Mouse (Mus musculus) heart, embryonic 13.5 days (tissue): ENCODE measurements around the gene Bik. TPM values are rescaled to one million over a fixed set of nuclear protein-coding genes. Genes with fewer than 3 reads are reported as not detected.

ENCODE experiments used
- ATAC-seq: fragments of 200-750 bp; cut with Nextera tagmentation; 2 replicates; pipeline ENCODE4 v1.8.0; 2017; ENCODE audit warnings: moderate TSS enrichment; ENCODE audit not compliant: insufficient number of reproducible peaks, low FRiP score, low TSS enrichment; ENCODE audit errors: extremely low read depth
- H3K27ac ChIP-seq: fragments of 300-500 bp; sonication (generic); replicated peaks from 2 replicates; pipeline ENCODE4 v1.5.1; 2015; ENCODE audit warnings: moderate library complexity, mild to moderate bottlenecking, inconsistent platforms
- H3K27me3 ChIP-seq: fragments of 300-500 bp; sonication (generic); replicated peaks from 2 replicates; pipeline ENCODE4 v1.6.1; 2015; ENCODE audit warnings: mild to moderate bottlenecking, inconsistent platforms
- H3K36me3 ChIP-seq: fragments of 300-500 bp; sonication (generic); 2 replicates; pipeline ENCODE4 v1.6.1; 2015; ENCODE audit warnings: mild to moderate bottlenecking, inconsistent platforms
- H3K4me1 ChIP-seq: fragments of 300-500 bp; sonication (generic); 2 replicates; pipeline ENCODE4 v1.6.1; 2015; ENCODE audit warnings: inconsistent platforms
- H3K4me2 ChIP-seq: fragments of 300-500 bp; sonication (generic); 2 replicates; pipeline ENCODE4 v1.6.1; 2015; ENCODE audit warnings: inconsistent platforms, mild to moderate bottlenecking, moderate library complexity
- H3K4me3 ChIP-seq: fragments of 300-500 bp; sonication (generic); 2 replicates; pipeline ENCODE4 v1.5.1; 2015; ENCODE audit warnings: moderate library complexity, mild to moderate bottlenecking, inconsistent platforms
- H3K9ac ChIP-seq: fragments of 300-500 bp; sonication (generic); 2 replicates; pipeline ENCODE4 v1.6.1; 2015; ENCODE audit warnings: inconsistent platforms, mild to moderate bottlenecking, moderate library complexity
- H3K9me3 ChIP-seq: fragments of 300-500 bp; sonication (generic); 2 replicates; pipeline ENCODE4 v1.6.1; 2016; ENCODE audit warnings: inconsistent platforms
- WGBS: fragments of 180-500 bp; shearing (Covaris S2); methylation state at CpG from one replicate; pipeline ENCODE4 v1.1.7; 2015; ENCODE audit warnings: mixed read lengths; 5-methylcytosine and 5-hydroxymethylcytosine counted together
- polyA plus RNA-seq: library from polyadenylated mRNA; unstranded; fragments of >200 nt; fragmentation: Nextera tagmentation; extraction: Ambion mirVana; gene quantifications from 2 replicates; pipeline ENCODE4 v1.2.1, GENCODE M21; 2015

The Bik gene
- polyA plus RNA-seq, 1 experiment from 2014 or later, result 31.2 TPM

- no peak for ATAC-seq
- Histone ChIP-seq H3K9me3 (no peaks in the 10 kb centered on the region), H3K9ac (no peak overlapping the region), H3K4me3 (no peak overlapping the region), H3K36me3 (peaks cover 24% of the 10 kb centered on the region), H3K4me2 (no peak overlapping the region), H3K4me1 (peaks cover 7% of the 10 kb centered on the region; the same call in 1 of the 2 replicates), H3K27ac (no peak overlapping the region), H3K27me3 (no peaks in the 10 kb centered on the region)
- WGBS, result 50% methylated on average over 11 of the region's 11 CpGs
Observed at GRCm38 (mm10) chr15:83569682-83570081, 43.0 kb downstream of the Bik start.

- H3K4me1 ChIP-seq, result peaks cover 7% of the 10 kb centered on the region; the same call in 1 of the 2 replicates
- H3K9me3 ChIP-seq, result no peaks in the 10 kb centered on the region
- H3K4me2 ChIP-seq, result no peak overlapping the region
- ATAC-seq, result no peak
- H3K36me3 ChIP-seq, result peaks cover 34% of the 10 kb centered on the region
- 71% methylated on average over 2 of the region's 2 CpGs for WGBS
- H3K4me3 ChIP-seq, result no peak overlapping the region
- H3K9ac ChIP-seq, result no peak overlapping the region
- no peak overlapping the region for H3K27ac ChIP-seq
- H3K27me3 ChIP-seq, result no peaks in the 10 kb centered on the region
Observed at GRCm38 (mm10) chr15:83570641-83571040, 44.0 kb downstream of the Bik start.

- WGBS, result 88% methylated on average over 5 of the region's 5 CpGs
- H3K36me3 ChIP-seq, result peaks cover 44% of the 10 kb centered on the region
- no peak for ATAC-seq
Observed at GRCm38 (mm10) chr15:83571636-83572035, 45.0 kb downstream of the Bik start.

GRCm38 (mm10) chr15:83572132-83572531 lies 45.5 kb downstream of the Bik start:
- Histone ChIP-seq H3K4me1 (0 out of 2 replicates have a peak, but pooled peaks cover 4% of the 10 kb centered on the region), H3K27me3 (no peaks in the 10 kb centered on the region), H3K9me3 (no peaks in the 10 kb centered on the region), H3K27ac (no peak overlapping the region), H3K36me3 (peaks cover 49% of the 10 kb centered on the region), H3K4me2 (no peak overlapping the region), H3K9ac (no peak overlapping the region), H3K4me3 (no peak overlapping the region)
- 81% methylated on average over 4 of the region's 4 CpGs for WGBS
- no peak for ATAC-seq

More at GRCm38 (mm10) chr15:83571636-83572035, 45.0 kb downstream of the Bik start:
- no peak overlapping the region for H3K27ac ChIP-seq
- H3K4me3 ChIP-seq, result no peak overlapping the region
- no peaks in the 10 kb centered on the region for H3K9me3 ChIP-seq
- H3K4me2 ChIP-seq, result no peak overlapping the region
- H3K4me1 ChIP-seq, result 0 out of 2 replicates have a peak, but pooled peaks cover 4% of the 10 kb centered on the region
- no peak overlapping the region for H3K9ac ChIP-seq
- no peaks in the 10 kb centered on the region for H3K27me3 ChIP-seq

GRCm38 (mm10) chr15:83573606-83574005 lies 46.9 kb downstream of the Bik start:
- no peak for ATAC-seq
- WGBS, result 91% methylated on average over 12 of the region's 12 CpGs
- Histone ChIP-seq H3K9ac (no peak overlapping the region), H3K4me1 (0 out of 2 replicates have a peak, but pooled peaks cover 4% of the 10 kb centered on the region), H3K27me3 (no peaks in the 10 kb centered on the region), H3K36me3 (peaks cover 63% of the 10 kb centered on the region), H3K27ac (no peak overlapping the region), H3K4me2 (no peak overlapping the region), H3K4me3 (no peak overlapping the region), H3K9me3 (no peaks in the 10 kb centered on the region)

GRCm38 (mm10) chr15:83574731-83575351 lies 48.2 kb downstream of the Bik start:
- Histone ChIP-seq H3K9me3 (no peaks in the 10 kb centered on the region), H3K4me3 (no peak overlapping the region), H3K27me3 (no peaks in the 10 kb centered on the region), H3K4me2 (no peak overlapping the region), H3K27ac (no peak overlapping the region), H3K4me1 (no peaks in the 10 kb centered on the region), H3K36me3 (peaks cover 75% of the 10 kb centered on the region), H3K9ac (no peak overlapping the region)
- ATAC-seq, result no peak
- 78% methylated on average over 6 of the region's 6 CpGs for WGBS

GRCm38 (mm10) chr15:83575543-83575942 lies 48.9 kb downstream of the Bik start:
- H3K9me3 ChIP-seq, result no peaks in the 10 kb centered on the region
- H3K4me2 ChIP-seq, result no peak overlapping the region
- no peak for ATAC-seq
- H3K9ac ChIP-seq, result no peak overlapping the region
- peaks cover 82% of the 10 kb centered on the region for H3K36me3 ChIP-seq
- no peak overlapping the region for H3K4me3 ChIP-seq
- no peaks in the 10 kb centered on the region for H3K27me3 ChIP-seq
- no peaks in the 10 kb centered on the region for H3K4me1 ChIP-seq
- 89% methylated on average over 8 of the region's 8 CpGs for WGBS
- no peak overlapping the region for H3K27ac ChIP-seq

GRCm38 (mm10) chr15:83576651-83577050 lies 50.0 kb downstream of the Bik start:
- Histone ChIP-seq H3K4me1 (no peaks in the 10 kb centered on the region), H3K4me3 (no peak overlapping the region), H3K9me3 (no peaks in the 10 kb centered on the region), H3K27me3 (no peaks in the 10 kb centered on the region), H3K9ac (no peak overlapping the region), H3K4me2 (no peak overlapping the region), H3K27ac (no peak overlapping the region), H3K36me3 (peaks cover 89% of the 10 kb centered on the region)
- WGBS, result 83% methylated on average over 9 of the region's 9 CpGs
- no peak for ATAC-seq

GRCm38 (mm10) chr15:83582931-83583330 lies 56.3 kb downstream of the Bik start:
- Histone ChIP-seq H3K9ac (no peak overlapping the region), H3K9me3 (peaks cover 7% of the 10 kb centered on the region; the same call in 1 of the 2 replicates), H3K4me3 (no peak overlapping the region), H3K4me2 (no peak overlapping the region), H3K27me3 (no peaks in the 10 kb centered on the region), H3K4me1 (0 out of 2 replicates have a peak, but pooled peaks cover 3% of the 10 kb centered on the region), H3K27ac (no peak overlapping the region), H3K36me3 (peaks cover 97% of the 10 kb centered on the region)
- 82% methylated on average over 4 of the region's 4 CpGs for WGBS
- no peak for ATAC-seq

GRCm38 (mm10) chr15:83583419-83584156 lies 56.9 kb downstream of the Bik start:
- peaks cover 97% of the 10 kb centered on the region for H3K36me3 ChIP-seq

GRCm38 (mm10) chr15:83584741-83585220 lies 58.1 kb downstream of the Bik start:
- Histone ChIP-seq H3K27ac (no peak overlapping the region), H3K4me3 (no peak overlapping the region), H3K27me3 (no peaks in the 10 kb centered on the region), H3K4me2 (no peak overlapping the region), H3K4me1 (peaks cover 3% of the 10 kb centered on the region; the same call in 1 of the 2 replicates), H3K36me3 (peaks cover 86% of the 10 kb centered on the region), H3K9ac (no peak overlapping the region), H3K9me3 (peaks cover 7% of the 10 kb centered on the region; the same call in 1 of the 2 replicates)
- ATAC-seq, result no peak
- 87% methylated on average over 6 of the region's 6 CpGs for WGBS

More at GRCm38 (mm10) chr15:83583419-83584156, 56.9 kb downstream of the Bik start:
- H3K4me2 ChIP-seq, result no peak overlapping the region
- 0 out of 2 replicates have a peak, but pooled peaks cover 3% of the 10 kb centered on the region for H3K4me1 ChIP-seq
- H3K4me3 ChIP-seq, result no peak overlapping the region
- H3K9ac ChIP-seq, result 0 out of 2 replicates have a peak overlapping the region, but pooled peaks have one; percentile 40
- WGBS, result 70% methylated on average over 8 of the region's 8 CpGs
- no peaks in the 10 kb centered on the region for H3K27me3 ChIP-seq
- H3K27ac ChIP-seq, result no peak overlapping the region
- no peak for ATAC-seq
- H3K9me3 ChIP-seq, result peaks cover 7% of the 10 kb centered on the region; the same call in 1 of the 2 replicates
